Mouse (Mus musculus): ENCODE data around the gene Gm10375. TPM values are rescaled to one million over a fixed set of nuclear protein-coding genes. Genes with fewer than 3 reads are reported as not detected.
"Not testable (repeated sequence)": the region's sequence is repeated elsewhere in the genome, so short reads cannot be mapped to it uniquely, and the experiment has no call there.

Gm10375 gene
- polyA plus RNA-seq (2015; fragmentation: Nextera tagmentation; extraction: Ambion mirVana), result not detected in 2 replicates

- not testable (repeated sequence) for H3K27ac ChIP-seq; H3K9me3 ChIP-seq; H3K27me3 ChIP-seq; H3K36me3 ChIP-seq; H3K4me1 ChIP-seq; H3K4me3 ChIP-seq; ATAC-seq (ENCODE audit: borderline replicate concordance, extremely low read depth, low FRiP score, low TSS enrichment); H3K9ac ChIP-seq; H3K4me2 ChIP-seq
These were observed at the start of gene Gm10375 for GRCm38 (mm10) chr14:43607913-43608312. Gm10375 (minus strand) TSS chr14:43608013.

DNA sequence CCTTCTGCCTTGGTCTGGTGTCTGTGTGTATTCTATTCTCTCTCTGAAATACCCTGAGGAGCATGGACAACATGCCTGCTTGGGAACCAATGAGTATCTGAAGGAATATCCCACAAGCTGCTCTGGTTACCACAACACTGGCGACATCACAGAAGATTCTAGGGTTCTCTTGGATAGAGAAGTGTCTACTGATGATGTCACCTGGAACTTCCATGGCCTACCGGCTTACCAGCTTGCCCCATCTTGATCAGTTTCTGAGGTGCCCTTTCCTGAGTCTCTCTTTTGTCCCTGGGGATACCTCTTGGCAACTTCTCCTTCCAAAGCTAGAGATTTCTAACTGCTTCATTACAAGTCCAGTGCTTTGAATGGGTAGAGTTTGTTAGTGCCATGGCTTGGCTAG, 28.8 kb downstream of the Gm10375 start, which contains the start of gene Gm17654:
Gm17654 (minus strand) TSS at position 101 of the 400 bp plus-strand sequence.
- not testable (repeated sequence) for H3K4me1 ChIP-seq; H3K9ac ChIP-seq; H3K27ac ChIP-seq; H3K9me3 ChIP-seq; ATAC-seq (ENCODE audit: borderline replicate concordance, extremely low read depth, low FRiP score, low TSS enrichment); H3K4me3 ChIP-seq; H3K4me2 ChIP-seq; H3K27me3 ChIP-seq; H3K36me3 ChIP-seq
- 76% methylated on average over 1 of the region's 2 CpGs for WGBS

DNA sequence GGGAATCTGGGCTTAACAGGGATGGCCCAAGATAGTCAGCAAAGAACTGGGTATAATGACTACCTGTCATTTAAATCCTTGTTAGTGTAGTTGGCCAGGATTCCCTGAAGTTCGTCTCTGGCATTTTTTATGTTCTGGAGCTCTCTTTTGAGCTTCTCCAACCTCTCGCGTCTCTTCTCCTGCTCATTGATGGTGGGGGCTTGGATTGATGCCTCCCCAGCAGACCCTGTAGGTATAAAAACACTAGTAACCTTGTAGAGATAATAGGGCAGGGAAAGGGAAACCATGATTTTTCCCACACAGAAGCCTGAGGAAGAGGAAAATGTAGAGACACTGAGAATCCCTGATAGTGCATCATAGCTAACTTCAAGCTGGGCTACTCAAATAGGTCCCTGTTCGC, 29.8 kb downstream of the Gm10375 start:
- not testable (repeated sequence) for H3K9ac ChIP-seq; H3K36me3 ChIP-seq; ATAC-seq (ENCODE audit: borderline replicate concordance, extremely low read depth, low FRiP score, low TSS enrichment); H3K4me2 ChIP-seq; H3K9me3 ChIP-seq; H3K27ac ChIP-seq; H3K4me3 ChIP-seq; H3K4me1 ChIP-seq; H3K27me3 ChIP-seq
- 69% methylated on average over 4 of the region's 4 CpGs for WGBS

Other genes with a start within 250 kb of the Gm10375 start
- not detected in 2 replicates for gene Gm8138, start 191.7 kb downstream of the Gm10375 start, polyA plus RNA-seq (2015; fragmentation: Nextera tagmentation; extraction: Ambion mirVana)
- 0.20 TPM in 1 of 2 replicates, not detected in the other for gene Gm5799, start 64.4 kb downstream of the Gm10375 start, polyA plus RNA-seq (2015; fragmentation: Nextera tagmentation; extraction: Ambion mirVana)
- not detected in 2 replicates for gene Gm17654, start 28.9 kb downstream of the Gm10375 start, polyA plus RNA-seq (2015; fragmentation: Nextera tagmentation; extraction: Ambion mirVana)
- not detected in 2 replicates for gene Gm8165, start 69.2 kb upstream of the Gm10375 start, polyA plus RNA-seq (2015; fragmentation: Nextera tagmentation; extraction: Ambion mirVana)
- 0.57 and 1.1 TPM in 2 replicates for gene Gm7324, start 89.8 kb upstream of the Gm10375 start, polyA plus RNA-seq (2015; fragmentation: Nextera tagmentation; extraction: Ambion mirVana)
- not detected in 2 replicates for gene Gm16506, start 119.5 kb upstream of the Gm10375 start, polyA plus RNA-seq (2015; fragmentation: Nextera tagmentation; extraction: Ambion mirVana)
- gene Gm6526, start 139.9 kb upstream of the Gm10375 start, polyA plus RNA-seq (2015; fragmentation: Nextera tagmentation; extraction: Ambion mirVana), result not detected in 2 replicates
- gene Gm8180, start 176.7 kb upstream of the Gm10375 start, polyA plus RNA-seq (2015; fragmentation: Nextera tagmentation; extraction: Ambion mirVana), result not detected in 2 replicates

All from lung, embryonic 15.5 days (tissue).